Mouse (Mus musculus) telencephalon, adult 2 months (tissue): Measurements from ENCODE around the gene Mto1.
A peak's percentile ranks its signal among the peaks of the same experiment; 100 is the strongest.
"Not testable (repeated sequence)": the region's sequence is repeated elsewhere in the genome, so short reads cannot be mapped to it uniquely, and the experiment has no call there.

Source experiments
- DNase-seq: peaks from one replicate; pipeline ENCODE4 v3.0.0-alpha.2; 2011; ENCODE audit warnings: low read depth, low spot score

The Mto1 gene

GRCm38 (mm10) chr9:78475873-78476272, 27.9 kb downstream of the Mto1 start:
- no peak for DNase-seq

DNA sequence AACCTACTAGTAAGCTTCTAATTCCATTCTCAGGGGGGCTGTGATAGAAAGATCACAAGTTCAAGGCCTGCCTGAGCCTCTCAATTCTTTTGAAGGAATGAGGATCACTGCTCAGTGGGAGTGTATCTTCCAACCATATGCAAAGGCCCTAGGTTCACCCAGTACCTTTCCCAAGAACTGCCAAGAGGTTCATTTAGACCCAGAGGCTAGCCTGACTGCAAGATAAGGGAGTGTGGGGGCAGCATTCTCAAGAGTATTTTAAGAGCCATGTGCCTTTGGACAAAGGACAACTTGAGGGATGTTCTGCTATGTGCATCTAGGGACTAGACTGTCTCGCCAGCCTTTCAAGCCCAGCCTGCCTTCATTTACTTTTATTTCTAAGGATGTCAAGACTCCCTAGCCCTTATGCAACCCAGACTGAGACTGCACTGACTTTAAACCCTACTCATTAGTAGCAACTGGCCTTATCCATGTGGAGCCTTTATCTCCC, 28.6 kb downstream of the Mto1 start:
- no peak for DNase-seq

DNA sequence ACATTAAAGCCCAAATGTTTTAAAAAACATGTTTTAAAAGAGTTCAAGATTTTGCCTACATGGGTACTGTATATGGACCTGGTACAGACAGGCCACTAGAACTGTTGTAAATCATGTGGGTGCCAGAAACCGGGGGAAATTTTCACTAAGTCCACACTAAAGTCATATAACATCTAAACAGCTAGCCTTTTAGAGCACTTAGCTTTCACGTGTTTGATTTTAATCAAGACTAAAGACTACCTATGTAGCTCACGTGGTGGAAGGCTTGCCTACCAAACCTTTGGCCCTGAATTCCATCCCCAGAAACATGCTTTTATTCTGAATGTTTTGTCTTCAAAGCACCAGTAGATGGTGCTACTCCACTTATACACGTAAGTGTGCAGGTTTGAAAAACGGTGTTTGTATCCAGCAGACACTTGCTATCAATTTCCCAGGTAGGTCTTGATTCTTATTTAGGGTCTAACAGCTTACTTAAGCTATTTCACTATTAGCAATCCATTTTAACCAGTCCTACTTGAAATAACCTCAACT, 29.1 kb downstream of the Mto1 start:
- peak; percentile 32 for DNase-seq

DNA sequence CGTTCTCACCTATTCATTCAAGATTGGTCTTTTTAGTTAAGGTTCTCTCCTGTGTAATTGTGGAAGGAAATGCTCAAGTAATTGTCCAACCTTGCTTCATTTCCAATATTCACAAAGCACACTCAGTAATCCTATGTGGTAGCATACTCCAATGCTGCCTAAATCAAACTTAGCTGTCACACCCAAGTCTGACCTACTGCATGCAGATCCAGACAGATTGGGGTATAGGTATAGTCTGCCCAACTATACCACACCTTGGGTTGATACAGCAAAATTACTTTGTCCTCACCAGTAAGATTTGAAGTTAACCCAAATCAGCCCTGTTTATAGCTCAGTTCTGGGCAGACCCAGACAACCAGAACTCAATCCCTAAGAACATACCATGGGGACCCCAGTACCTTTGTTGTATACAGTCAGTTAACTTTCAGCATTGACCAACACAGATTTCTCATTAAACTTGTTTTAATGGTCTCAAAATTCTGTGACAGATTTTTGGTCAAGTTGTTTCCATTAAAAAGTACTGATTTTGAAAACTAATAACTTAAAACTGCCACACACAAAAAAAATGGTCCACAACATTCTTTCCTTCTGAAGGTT, 30.1 kb downstream of the Mto1 start:
- not testable (repeated sequence) for DNase-seq

- DNase-seq: not testable (repeated sequence)
Observed at GRCm38 (mm10) chr9:78479308-78479707, 31.3 kb downstream of the Mto1 start.

DNA sequence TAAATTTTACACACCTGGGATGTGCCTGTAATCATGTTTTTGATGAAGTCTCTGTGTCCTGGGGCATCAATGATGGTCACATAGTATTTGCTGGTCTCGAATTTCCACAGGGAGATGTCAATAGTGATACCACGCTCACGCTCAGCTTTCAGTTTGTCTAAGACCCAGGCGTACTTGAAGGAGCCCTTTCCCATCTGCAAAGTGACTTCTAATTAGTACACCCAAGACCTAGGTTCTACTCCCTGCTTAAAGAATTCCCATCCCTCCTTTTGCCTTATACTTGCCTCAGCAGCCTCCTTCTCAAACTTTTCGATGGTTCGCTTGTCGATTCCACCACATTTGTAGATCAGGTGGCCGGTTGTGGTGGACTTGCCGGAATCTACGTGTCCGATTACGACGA, 32.2 kb downstream of the Mto1 start:
- DNase-seq: not testable (repeated sequence)

GRCm38 (mm10) chr9:78480706-78481358, 32.8 kb downstream of the Mto1 start:
- DNase-seq: peak; percentile 65

DNA sequence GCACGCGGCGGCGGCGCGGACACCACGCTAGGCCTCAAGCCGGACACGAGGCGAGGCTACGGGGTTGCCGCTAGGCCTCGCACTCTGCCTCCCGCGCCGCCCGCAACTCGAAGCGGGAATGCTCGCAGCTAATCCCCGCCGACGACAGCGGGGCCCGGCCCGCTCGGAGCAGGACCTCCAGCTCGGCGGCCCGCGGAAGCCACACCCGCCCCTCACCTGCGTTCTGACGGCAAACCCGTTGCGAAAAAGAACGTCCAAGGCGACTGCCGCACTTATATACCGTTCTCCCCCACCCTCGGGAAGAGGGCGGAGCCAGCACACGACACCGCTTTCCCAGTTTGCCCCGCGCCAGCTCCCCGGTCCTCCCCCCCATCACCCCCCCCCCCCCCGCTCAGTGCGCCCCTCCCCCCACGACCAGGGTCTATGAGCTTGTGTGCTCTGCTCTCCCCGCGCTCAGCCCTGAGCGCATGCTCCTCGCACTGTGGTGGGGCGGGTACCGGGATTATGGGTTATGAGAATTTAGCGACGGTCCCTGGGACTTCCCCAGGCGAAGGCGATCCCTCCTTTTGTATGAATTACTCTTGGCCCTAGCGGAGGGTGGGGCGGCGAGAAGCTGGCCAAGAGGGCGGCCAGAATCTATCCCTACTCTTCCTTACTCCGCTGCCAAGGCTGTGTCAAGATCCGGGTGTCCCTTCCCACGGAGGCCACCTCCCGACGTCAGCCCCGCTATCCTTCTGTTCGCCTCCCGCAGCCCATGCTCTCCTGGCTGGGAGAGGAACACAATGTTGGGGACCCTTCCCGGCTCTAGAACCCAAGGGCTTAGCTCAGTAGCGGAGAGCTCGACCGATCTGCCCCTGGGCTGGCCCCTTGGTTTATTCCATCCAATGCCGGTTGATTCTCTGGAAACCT, 33.7 kb downstream of the Mto1 start:
- DNase-seq: peak; percentile 98

- no peak for DNase-seq
Observed at GRCm38 (mm10) chr9:78482386-78482785, 34.4 kb downstream of the Mto1 start.

GRCm38 (mm10) chr9:78484660-78485059, 36.7 kb downstream of the Mto1 start:
- no peak for DNase-seq

DNA sequence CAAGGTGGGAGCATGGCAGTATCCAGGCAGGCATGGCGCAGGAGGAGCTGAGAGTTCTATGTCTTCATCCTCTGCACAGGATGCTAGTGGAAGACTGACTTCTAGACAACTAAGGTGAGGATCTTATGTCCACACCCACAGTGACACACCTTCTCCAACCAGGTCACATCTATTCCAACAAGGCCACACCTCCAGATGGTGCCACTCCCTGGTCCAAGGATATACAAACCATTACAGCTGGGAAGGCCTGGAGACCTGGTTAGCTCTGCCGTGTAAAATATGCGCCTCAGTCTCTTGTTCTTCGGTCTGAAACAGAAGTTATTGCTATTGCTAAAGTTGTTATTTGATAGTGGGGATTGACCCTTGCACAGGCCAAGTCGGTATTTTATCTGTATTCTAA, 40.0 kb downstream of the Mto1 start:
- DNase-seq: not testable (repeated sequence)

- DNase-seq: no peak
Observed at GRCm38 (mm10) chr9:78488890-78489420, 40.9 kb downstream of the Mto1 start, which contains the start of gene Eef1a1. TSS of gene Eef1a1 (minus strand) at chr9:78489151.

DNA sequence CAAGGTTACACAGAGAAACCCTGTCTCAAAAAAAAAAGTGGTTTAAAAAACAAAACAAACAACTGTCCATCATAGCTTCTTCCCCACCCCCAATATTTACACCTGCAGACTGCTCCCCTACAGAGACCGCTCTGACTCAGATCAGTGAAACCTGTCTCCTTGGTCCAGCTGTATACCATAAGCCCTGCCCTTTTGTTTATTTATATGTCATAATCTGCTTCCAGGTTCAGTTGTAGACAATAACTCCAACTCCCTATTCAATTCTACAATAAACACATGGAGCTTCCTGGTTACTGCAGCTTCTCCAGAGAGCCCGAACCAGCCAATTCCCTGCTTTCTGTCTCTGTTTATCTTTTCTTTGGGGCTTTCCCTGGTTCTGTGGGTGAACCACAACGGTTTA, 43.2 kb downstream of the Mto1 start:
- DNase-seq: no peak

DNA sequence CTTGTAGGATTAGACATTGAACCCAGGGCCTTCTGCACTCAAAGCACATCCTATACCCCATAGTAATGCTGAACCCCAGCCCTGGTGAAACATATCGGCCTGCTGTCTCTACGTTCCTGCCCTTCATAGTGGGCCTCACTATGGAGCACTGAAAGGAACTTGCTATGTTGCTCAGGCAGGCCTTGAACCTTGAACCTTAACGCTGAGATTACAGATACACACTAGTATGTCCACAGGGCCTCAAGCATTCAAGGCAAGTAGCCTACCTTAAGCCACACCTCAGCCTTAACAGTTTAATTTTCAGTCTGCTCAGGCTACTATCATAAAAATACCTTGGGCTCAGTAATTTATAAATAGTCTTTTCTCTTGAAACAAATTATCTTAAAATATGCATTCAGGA, 44.2 kb downstream of the Mto1 start:
- no peak for DNase-seq

GRCm38 (mm10) chr9:78493171-78493570, 45.2 kb downstream of the Mto1 start:
- no peak for DNase-seq

- no peak for DNase-seq
Observed at GRCm38 (mm10) chr9:78500386-78500785, 52.4 kb downstream of the Mto1 start.

DNA sequence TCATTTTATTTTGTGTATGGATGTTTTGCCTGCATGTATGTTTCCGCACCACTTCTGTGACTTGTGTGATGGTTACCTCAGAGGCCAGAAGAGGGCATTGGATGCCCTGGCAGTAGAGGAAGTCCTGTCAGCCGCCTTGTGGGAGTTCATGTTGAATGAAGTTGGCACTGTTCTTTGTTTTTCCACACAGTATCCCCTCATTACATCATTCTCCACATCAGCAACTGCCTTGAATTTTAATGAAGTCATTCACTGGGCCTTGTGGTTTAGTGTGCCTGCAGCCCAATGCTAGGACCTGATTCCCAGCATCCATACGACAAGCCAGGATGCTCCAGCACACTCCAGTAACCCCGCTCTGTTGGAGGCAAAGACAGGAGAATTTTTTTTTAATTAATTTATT, 53.3 kb downstream of the Mto1 start:
- DNase-seq: no peak

- DNase-seq: peak; percentile 26
Observed at GRCm38 (mm10) chr9:78503223-78504079, 55.4 kb downstream of the Mto1 start.

GRCm38 (mm10) chr9:78504133-78504532, 56.1 kb downstream of the Mto1 start:
- DNase-seq: no peak

DNA sequence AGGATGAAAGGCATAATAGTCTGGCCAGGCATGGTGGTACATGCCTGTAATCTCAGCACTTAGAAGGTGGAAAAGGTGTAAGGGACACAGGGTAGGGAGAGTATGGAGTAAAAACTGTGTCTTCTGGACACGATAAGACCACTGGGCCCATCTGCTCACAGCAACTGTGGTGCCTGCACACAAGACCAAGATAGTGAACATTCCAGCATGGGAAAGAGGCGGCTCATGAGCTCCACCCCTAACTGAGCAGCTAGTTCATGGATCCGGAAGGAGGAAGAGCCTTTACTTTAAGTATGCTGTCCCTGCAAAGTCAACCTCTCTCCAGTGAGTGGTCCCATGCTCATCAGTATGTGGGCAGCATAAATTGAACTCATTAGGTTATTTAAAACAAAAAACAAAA, 56.7 kb downstream of the Mto1 start:
- DNase-seq: no peak

- DNase-seq: no peak
Observed at GRCm38 (mm10) chr9:78505223-78505622, 57.2 kb downstream of the Mto1 start.
